Mouse (Mus musculus) cortical plate, adult 2 months (tissue): Measurements from ENCODE around the gene Rnf115. TPM values are rescaled to one million over a fixed set of nuclear protein-coding genes. Genes with fewer than 3 reads are reported as not detected.
"Not testable (repeated sequence)": the region's sequence is repeated elsewhere in the genome, so short reads cannot be mapped to it uniquely, and the experiment has no call there.

Experiments used
- H3K27ac ChIP-seq: fragments of 200-500 bp; 2 replicates; pipeline ENCODE4 v1.5.1; 2012; ENCODE audit warnings: low read length, control low read depth, inconsistent platforms; ENCODE audit not compliant: insufficient read depth
- H3K4me1 ChIP-seq: fragments of 200-500 bp; 2 replicates; pipeline ENCODE4 v1.6.1; 2011; ENCODE audit warnings: low read length; ENCODE audit not compliant: control insufficient read depth, insufficient read depth
- H3K4me3 ChIP-seq: fragments of 200-500 bp; 2 replicates; pipeline ENCODE4 v1.5.1; 2011; ENCODE audit warnings: mild to moderate bottlenecking, low read length, control low read depth; ENCODE audit not compliant: insufficient read depth
- CTCF ChIP-seq: fragments of 200-500 bp; IDR thresholded peaks from 2 replicates; pipeline ENCODE4 v1.5.1; 2011; ENCODE audit warnings: mild to moderate bottlenecking, control low read depth, low read length; ENCODE audit not compliant: insufficient read depth; ENCODE audit errors: extremely low read depth
- POLR2A ChIP-seq: fragments of 200-500 bp; IDR thresholded peaks from 2 replicates; pipeline ENCODE4 v1.6.1; 2011; ENCODE audit warnings: mild to moderate bottlenecking, low read length, control low read depth; ENCODE audit not compliant: insufficient read depth; ENCODE audit errors: extremely low read depth
- polyA plus RNA-seq: library from polyadenylated mRNA; depleted of rRNA; stranded (reverse); fragments of >200 nt; gene quantifications from 2 replicates; pipeline ENCODE4 v1.2.3, GENCODE M21; 2012

Gene Rnf115
- polyA plus RNA-seq, 1 experiment, result 52.3 TPM

GRCm38 (mm10) chr3:96735200-96735599 lies 7.7 kb downstream of the Rnf115 start:
- peaks cover 7% of the 10 kb centered on the region for H3K4me1 ChIP-seq
- no peak overlapping the region for H3K27ac ChIP-seq

GRCm38 (mm10) chr3:96737013-96737740 lies 9.7 kb downstream of the Rnf115 start:
- peaks cover 4% of the 10 kb centered on the region; the same call in 1 of the 2 replicates for H3K4me1 ChIP-seq
- TF ChIP-seq POLR2A (no peak), CTCF (no peak)
- no peak overlapping the region for H3K27ac ChIP-seq
- no peak overlapping the region for H3K4me3 ChIP-seq

More at GRCm38 (mm10) chr3:96735200-96735599, 7.7 kb downstream of the Rnf115 start:
- no peak overlapping the region for H3K4me3 ChIP-seq
- TF ChIP-seq POLR2A (no peak), CTCF (no peak)

DNA sequence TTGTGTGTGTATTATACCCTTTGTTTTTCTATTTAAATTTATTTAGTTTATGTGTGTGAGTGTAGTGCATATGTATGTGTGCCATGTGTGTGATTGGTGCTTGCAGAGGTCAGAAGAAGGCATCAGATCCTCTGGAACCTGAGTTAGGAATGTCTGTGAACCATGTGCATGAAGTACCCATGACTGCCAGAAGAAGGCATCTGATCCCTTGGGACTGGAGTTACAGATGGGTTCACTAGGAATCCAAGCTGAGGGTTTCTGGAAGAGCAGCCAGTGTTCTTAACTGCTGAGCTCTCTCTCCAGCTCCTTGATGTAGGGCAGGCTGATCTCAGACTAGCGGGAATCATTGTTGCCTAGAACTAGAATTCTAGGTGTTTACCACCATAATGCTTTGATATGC lies 10.5 kb downstream of the Rnf115 start:
- Histone ChIP-seq H3K4me3 (no peak overlapping the region), H3K4me1 (peaks cover 4% of the 10 kb centered on the region; the same call in 1 of the 2 replicates), H3K27ac (no peak overlapping the region)
- TF ChIP-seq CTCF, result 0 out of 2 replicates have a peak, but pooled peaks have one; percentile 9
- no peak for TF ChIP-seq POLR2A

GRCm38 (mm10) chr3:96740279-96740678 lies 12.8 kb downstream of the Rnf115 start:
- H3K4me3 ChIP-seq, H3K4me1 ChIP-seq: not testable (repeated sequence)

GRCm38 (mm10) chr3:96744348-96744747 lies 16.9 kb downstream of the Rnf115 start:
- Histone ChIP-seq H3K4me1 (no peaks in the 10 kb centered on the region), H3K27ac (no peak overlapping the region), H3K4me3 (no peak overlapping the region)
- TF ChIP-seq POLR2A, result no peak
- TF ChIP-seq CTCF, result no peak

More at GRCm38 (mm10) chr3:96740279-96740678, 12.8 kb downstream of the Rnf115 start:
- not testable (repeated sequence) for H3K27ac ChIP-seq

DNA sequence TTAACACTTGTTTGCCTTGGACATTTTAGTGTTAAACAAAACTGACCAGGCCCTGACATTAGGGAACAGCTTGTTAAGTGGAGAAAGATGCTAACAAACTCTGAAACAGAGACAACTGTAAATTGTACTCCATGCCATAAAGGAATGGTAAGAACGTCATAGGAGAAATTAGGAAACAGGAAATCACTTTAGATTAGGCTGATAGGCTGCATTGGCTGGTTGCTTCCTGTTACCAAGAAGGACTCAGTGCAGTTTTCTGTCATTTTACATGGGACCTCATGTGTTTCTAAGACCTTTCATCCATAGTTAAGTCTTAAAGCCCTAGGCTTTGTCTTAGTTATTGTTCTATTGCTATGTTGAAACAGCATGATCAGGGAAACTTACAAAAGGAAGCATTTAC lies 19.4 kb downstream of the Rnf115 start:
- Histone ChIP-seq H3K27ac (no peak overlapping the region), H3K4me1 (no peaks in the 10 kb centered on the region; the same call in 1 of the 2 replicates), H3K4me3 (no peak overlapping the region)
- TF ChIP-seq POLR2A, result no peak
- no peak for TF ChIP-seq CTCF

DNA sequence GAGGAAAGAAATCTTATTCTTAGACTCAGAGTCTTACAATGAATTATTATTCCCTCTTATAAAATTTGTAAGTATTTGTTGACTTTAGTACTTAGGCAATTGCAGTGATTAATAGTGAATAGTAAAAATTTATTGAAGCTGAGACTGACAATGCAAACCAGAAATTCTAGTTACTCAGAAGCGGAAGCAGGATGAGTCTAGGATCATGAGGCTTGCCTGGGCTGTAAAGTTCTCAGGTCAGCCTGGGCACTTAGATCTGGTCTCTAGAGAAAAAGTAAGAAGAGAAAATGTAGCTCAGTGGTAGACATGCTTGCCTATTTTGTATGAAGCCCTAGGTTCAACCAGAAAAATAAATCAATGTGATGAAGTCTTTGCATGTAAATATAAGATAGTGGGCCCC lies 28.5 kb downstream of the Rnf115 start:
- Histone ChIP-seq H3K27ac (no peak overlapping the region), H3K4me1 (no peaks in the 10 kb centered on the region), H3K4me3 (no peak overlapping the region)
- TF ChIP-seq POLR2A (no peak), CTCF (no peak)

DNA sequence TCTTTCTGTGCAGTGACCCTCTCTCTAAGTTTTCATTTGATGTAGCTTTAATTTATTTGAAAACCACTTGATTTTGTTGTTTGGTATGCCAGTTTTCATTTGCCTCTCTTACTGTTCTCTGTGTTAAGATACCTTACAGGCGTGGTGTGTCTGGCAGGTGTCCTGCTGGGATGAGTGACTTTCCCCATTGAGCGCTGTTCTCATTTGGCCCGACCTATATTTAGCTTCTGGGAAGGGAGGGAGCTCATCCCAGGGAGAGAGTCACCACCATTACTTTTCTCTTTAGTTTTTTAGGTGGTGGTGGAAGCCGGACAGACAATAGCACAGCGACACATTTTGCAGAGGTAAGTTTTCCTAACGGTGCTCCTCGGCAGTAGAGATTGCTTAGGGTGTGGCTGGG lies 30.2 kb downstream of the Rnf115 start:
- no peak overlapping the region for H3K4me3 ChIP-seq
- no peaks in the 10 kb centered on the region for H3K4me1 ChIP-seq
- no peak overlapping the region for H3K27ac ChIP-seq
- TF ChIP-seq CTCF (no peak), POLR2A (no peak)

- no peak overlapping the region for H3K27ac ChIP-seq
- no peak for TF ChIP-seq POLR2A
- no peak for TF ChIP-seq CTCF
Observed at GRCm38 (mm10) chr3:96759695-96760094, 32.2 kb downstream of the Rnf115 start.

GRCm38 (mm10) chr3:96764528-96764927 lies 37.1 kb downstream of the Rnf115 start:
- Histone ChIP-seq H3K4me1 (0 out of 2 replicates have a peak, but pooled peaks cover 2% of the 10 kb centered on the region), H3K4me3 (no peak overlapping the region), H3K27ac (no peak overlapping the region)
- TF ChIP-seq CTCF (no peak), POLR2A (no peak)

More at GRCm38 (mm10) chr3:96759695-96760094, 32.2 kb downstream of the Rnf115 start:
- H3K4me3 ChIP-seq, result no peak overlapping the region
- H3K4me1 ChIP-seq, result no peaks in the 10 kb centered on the region

DNA sequence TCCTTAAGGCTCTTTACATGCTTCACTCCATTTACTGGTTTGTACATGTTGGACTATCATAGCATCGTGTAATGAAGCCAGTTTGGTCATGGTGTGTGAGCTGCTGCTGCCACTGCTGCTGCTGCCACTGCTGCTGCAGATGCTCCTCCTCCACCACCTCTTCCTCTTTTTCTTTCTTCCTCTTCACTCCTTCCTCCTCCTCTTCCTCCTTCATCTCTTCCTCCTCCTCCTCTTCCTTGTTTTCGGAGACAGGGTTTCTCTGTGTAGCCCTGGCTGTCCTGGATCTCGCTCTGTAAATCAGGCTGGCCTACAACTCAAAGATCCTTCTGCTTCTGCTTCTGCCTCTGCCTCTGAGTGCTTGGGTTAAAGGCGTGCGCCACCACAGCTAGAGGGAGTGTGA lies 42.5 kb downstream of the Rnf115 start:
- H3K4me1 ChIP-seq, result 0 out of 2 replicates have a peak, but pooled peaks cover 2% of the 10 kb centered on the region
- TF ChIP-seq CTCF, result no peak
- H3K27ac ChIP-seq, result no peak overlapping the region
- H3K4me3 ChIP-seq, result no peak overlapping the region
